Mouse (Mus musculus) CD4-positive, CD25-positive, alpha-beta regulatory T cell (primary cell): Measurements from ENCODE around the gene Pid1. TPM values are rescaled to one million over a fixed set of nuclear protein-coding genes. Genes with fewer than 3 reads are reported as not detected.

Experiments used
- polyA plus RNA-seq: library from polyadenylated mRNA; unstranded; fragments of 100-300 nt; shearing (Covaris generic); gene quantifications from one replicate; pipeline ENCODE4 v1.2.1, GENCODE M21; 2017

Pid1 gene
- polyA plus RNA-seq: 2.1 TPM

GRCm38 (mm10) chr1:84363967-84364366 lies at the start of gene Pid1:
Pid1 (minus strand) TSS chr1:84364180.

